Mouse (Mus musculus) macrophage (primary cell): Measurements from ENCODE around the gene Batf. TPM values are rescaled to one million over a fixed set of nuclear protein-coding genes. Genes with fewer than 3 reads are reported as not detected.

ENCODE experiments used
- polyA plus RNA-seq: library from polyadenylated mRNA; stranded (reverse); fragments of 250-400 nt; gene quantifications from 3 replicates; pipeline ENCODE4 v1.2.4, GENCODE M21; 2018; ENCODE audit warnings: inconsistent platforms

Gene Batf
- polyA plus RNA-seq, 1 experiment from 2014 or later: 21.9 TPM

Other genes starting within 250 kb of the Batf start
- 18.1 to 88.1 TPM (median 21.8 TPM) in 3 replicates for gene Fos, start 212.8 kb upstream of the Batf start, polyA plus RNA-seq
- gene Jdp2, start 87.6 kb upstream of the Batf start, polyA plus RNA-seq: 7.6 to 16.1 TPM (median 12.0 TPM) in 3 replicates
- gene Flvcr2, start 59.9 kb downstream of the Batf start, polyA plus RNA-seq: 0.04 to 0.32 TPM in 2 of 3 replicates, not detected in the other
- 33.1 to 50.4 TPM (median 49.4 TPM) in 3 replicates for gene Erg28, start 137.9 kb downstream of the Batf start, polyA plus RNA-seq
- gene Ttll5, start 138.0 kb downstream of the Batf start, polyA plus RNA-seq: 4.9 to 6.7 TPM (median 5.0 TPM) in 3 replicates